Mouse (Mus musculus) thymus, postnatal 10 days (tissue): ENCODE measurements around the gene Olfr103.

Experiments
- DNase-seq, 2 experiments: peaks; one replicate each; pipeline ENCODE4 v3.0.0; 2021; ENCODE audit warnings: low spot score in 2 of 2

The Olfr103 gene

DNA sequence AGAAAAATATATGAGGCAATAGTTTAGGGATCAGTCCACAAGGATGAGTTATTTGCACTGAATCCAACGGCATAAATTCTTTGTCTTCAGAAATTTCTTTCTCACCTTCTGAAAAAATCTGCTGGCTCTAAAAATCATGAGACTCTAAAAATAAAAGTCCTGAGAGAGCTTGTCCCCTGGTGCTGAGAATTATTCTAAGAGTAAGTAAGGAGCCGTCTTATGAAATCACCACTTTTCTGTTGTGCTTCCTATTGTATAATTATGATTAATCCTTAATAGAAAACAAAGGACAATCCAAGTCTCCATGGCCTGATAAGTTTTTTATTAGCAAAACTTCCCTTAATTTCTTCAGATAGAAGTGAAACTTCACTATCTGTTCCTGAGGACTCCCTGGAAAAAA lies at the start of gene Olfr103:
Gene Olfr103 (minus strand): TSS at position 101 of the 400 bp plus-strand sequence.
- no peak for DNase-seq

DNA sequence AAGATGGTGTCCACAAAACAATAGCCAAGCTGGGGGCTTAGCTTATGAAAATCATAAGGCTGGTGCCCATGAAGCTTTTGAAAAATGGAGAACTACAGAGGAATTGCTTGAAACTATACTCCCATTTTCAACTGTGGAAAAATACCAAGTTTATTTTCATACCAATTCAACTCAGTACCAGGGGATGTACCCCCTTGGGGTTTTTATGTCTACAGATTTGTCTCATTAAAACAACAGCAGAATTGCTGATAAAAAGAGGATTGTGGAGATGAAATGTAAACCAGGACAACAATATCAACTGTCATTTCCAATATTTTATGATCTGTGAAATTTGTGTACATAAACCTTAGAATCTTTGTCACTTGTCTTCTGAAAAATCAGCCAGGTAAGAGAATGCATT lies 39.2 kb upstream of the Olfr103 start, which contains the start of gene Olfr105-ps:
Gene Olfr105-ps (plus strand): TSS at position 301 of the 400 bp plus-strand sequence.
- DNase-seq, result no peak

DNA sequence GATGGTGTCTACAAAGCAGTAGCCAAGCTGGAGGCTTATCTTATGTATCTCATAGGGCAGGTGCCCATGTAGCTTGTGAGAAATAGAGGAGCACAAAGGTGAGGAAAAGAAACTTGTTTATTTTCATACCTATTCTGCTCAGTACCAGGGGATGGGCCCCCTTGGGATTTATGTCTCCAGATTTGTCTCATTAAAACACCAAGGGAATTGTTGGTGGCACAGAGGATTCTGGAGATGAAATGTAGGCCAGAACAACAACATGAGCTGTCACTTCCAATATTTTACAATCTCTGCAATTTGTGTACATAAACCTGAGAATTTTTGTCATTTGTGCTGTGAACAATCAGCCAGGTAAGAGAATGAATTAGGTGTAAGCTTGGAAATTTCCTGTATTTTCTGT lies 19.8 kb upstream of the Olfr103 start, which contains the start of gene Olfr104-ps:
Gene Olfr104-ps (plus strand): TSS at position 301 of the 400 bp plus-strand sequence.
- no peak for DNase-seq

DNA sequence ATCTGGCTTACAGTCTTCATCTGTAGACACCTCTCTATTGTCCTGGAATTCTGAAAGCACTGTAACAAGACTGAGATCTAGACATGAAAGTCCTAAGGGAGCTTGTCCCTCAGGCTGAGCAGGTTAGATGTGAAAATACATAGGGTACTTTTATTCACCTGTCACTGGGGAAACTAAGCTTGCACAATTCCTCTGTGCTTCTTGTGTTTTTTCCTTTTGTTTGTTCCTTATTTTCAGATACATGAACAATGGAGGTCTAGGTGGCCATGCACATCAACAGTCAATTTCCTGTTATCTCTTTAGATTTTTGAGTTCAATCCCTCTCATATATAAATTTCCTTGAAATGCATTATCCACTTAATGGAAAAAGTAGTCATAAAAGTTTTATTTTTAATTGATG lies 22.5 kb downstream of the Olfr103 start, which contains the start of gene Olfr102:
Gene Olfr102 (minus strand): TSS at position 101 of the 400 bp plus-strand sequence.
- no peak for DNase-seq

DNA sequence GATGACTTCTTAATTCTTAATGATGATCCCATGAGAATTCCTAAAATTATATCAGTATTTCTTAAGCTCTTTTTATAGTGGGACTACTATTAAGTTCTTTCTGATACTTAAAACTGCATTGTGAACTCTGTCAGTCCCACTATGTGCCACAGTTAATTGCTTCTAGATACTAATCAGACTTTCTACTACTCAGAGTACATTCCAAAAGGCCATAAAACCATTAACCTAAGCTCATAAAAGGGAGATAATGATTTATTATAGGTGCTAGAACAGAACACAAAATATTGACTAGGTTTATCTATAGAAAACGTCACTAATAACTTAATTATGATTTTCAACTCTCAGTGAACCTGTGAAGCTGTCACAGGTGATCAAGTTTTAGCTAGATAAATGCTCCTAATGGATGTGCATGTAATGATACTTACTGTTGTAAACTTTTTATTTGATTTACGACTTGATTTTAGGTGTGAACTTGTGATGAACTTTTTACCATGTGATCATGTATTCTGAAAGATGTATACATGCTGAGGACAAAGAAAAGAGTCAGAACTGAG lies 29.3 kb downstream of the Olfr103 start:
- DNase-seq, result no peak

DNA sequence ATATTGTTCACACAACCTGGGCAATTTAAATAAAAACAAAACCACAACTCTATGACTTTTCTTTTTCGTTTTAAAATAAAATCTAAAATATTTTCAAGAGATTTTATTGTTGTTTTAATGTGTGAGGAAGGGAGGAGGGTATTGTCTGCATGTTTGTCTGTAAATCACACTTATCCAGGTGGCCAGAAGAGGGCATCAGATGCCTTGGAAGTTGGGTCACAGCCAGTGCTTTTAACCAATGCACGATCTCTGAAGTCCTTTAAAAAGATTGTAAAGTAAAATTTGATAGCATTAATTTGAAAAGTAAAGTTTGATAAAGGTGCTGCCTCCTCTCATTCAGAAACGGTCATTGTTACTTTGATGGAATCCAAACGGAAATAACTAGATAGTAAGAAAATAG lies 31.0 kb downstream of the Olfr103 start:
- DNase-seq, result no peak

DNA sequence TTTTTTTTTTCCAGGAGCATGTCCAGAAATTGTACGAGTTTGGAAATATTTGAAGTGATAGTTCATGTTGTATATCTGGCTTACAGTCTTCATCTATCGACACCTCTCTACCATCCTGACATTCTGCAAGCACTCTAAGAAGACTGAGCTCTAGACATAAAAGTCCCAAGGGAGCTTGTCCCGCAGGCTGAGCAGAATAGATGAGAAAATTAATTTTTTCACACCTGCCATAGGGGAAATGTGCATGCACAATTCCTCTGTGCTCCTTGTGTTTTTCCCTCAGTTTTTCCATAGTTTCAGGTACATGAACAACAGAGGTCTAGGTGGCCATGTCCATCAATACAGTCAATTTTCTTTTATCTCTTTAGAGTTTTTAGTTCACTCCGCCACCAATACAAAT lies 35.3 kb downstream of the Olfr103 start, which contains the start of gene Olfr101:
Gene Olfr101 (minus strand): TSS at position 101 of the 400 bp plus-strand sequence.
- DNase-seq, result no peak
